Mouse (Mus musculus): ENCODE data around the gene Pla2g4a.

GRCm38 (mm10) chr1:149950254-149950653 is 10.8 kb downstream of the Pla2g4a start:
- no peak for TF ChIP-seq CTCF (IDR thresholded peaks at IDR 0.05; ENCODE audit: borderline replicate concordance, extremely low read depth, insufficient read depth, insufficient read length)
- no peak for TF ChIP-seq POLR2A (IDR thresholded peaks at IDR 0.05; ENCODE audit: borderline replicate concordance, extremely low read depth, insufficient read depth, insufficient read length, poor library complexity, severe bottlenecking)

Data from brain, embryonic 14.5 days (tissue).